Mouse (Mus musculus): ENCODE data around the gene Cep55.
A peak's percentile ranks its signal among the peaks of the same experiment; 100 is the strongest.

Cep55 gene

DNA sequence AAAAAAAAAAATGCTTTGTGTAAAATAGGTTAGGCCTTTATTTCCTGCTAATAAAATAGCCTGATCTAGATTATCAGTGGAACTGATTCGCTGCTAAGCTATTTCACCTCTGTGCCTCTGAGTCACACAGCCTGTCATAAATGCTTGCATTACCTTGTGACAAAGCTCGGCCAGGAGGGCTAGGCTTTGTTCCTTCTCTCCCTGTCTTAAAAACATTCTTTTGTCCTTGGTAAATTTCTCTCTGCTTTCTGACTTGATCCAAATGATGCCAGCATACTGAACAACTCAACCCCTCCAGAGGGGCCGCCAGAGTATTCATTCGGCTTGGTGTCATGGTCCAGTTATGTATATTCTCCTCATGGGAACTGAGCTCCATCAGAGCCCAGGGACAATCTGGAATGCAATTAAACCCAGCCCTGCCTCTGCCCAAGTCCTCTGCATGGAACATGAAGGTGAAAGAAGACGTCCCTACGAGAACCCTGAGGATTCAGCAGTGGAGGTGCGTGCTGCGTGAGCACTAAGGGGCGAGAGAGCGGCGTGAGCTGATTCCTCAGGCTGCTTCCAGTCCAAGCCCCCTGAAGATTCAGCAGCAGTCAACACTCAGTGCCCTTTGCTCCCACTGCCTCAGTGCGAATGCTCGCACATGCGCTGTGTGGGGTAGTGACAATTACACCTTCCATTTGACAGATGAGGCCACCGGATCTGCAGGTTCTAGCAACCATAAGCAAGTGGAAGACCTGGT, 21.6 kb upstream of the Cep55 start:
- no peaks in the 10 kb centered on the region for H3K27me3 ChIP-seq (ENCODE audit: control insufficient read depth, insufficient read depth, low read length, poor library complexity, severe bottlenecking)
- DNase-seq (ENCODE audit: low read depth, low spot score) = no peak
- H3K36me3 ChIP-seq (ENCODE audit: control insufficient read depth, insufficient read depth, low read length, poor library complexity, severe bottlenecking) = no peaks in the 10 kb centered on the region

DNA sequence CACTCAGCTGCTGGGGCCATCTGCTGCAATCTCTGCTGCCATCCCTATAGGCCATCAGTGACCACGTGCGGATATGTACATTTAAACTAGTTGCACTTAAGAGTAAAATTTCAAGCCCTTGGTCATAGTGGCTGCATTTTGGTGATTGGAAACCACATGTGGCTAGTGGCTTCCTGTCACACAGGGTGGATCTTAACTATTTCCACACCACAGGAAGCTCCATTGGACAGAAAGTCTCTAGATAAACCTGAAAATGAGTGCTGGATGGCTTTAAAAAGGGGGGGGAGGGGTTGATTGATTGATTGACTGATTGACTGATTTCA, 21.1 kb upstream of the Cep55 start:
- Histone ChIP-seq H3K36me3 (ENCODE audit: control insufficient read depth, insufficient read depth, low read length, poor library complexity, severe bottlenecking) (no peaks in the 10 kb centered on the region), H3K27me3 (ENCODE audit: control insufficient read depth, insufficient read depth, low read length, poor library complexity, severe bottlenecking) (no peaks in the 10 kb centered on the region)
- DNase-seq (ENCODE audit: low read depth, low spot score) = no peak

DNA sequence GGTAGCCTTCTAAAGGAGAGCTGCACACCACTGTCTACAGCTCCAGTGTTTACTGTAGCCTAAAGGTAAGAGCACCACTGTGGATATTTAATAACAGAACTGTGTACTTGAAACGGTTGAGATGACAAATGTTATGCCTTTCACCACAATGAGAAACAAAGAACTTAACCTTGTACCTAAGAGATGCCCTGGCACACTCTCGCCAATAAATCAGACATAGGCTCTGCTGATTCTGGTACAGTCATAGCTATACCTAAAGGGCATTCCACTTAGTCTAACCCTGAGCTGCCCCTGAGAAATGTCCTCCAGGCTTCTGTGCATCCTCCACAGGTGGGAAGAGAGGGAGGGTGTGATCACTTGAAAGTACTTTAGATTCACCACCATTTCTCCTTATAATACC, 20.1 kb upstream of the Cep55 start:
- H3K36me3 ChIP-seq (ENCODE audit: control insufficient read depth, insufficient read depth, low read length, poor library complexity, severe bottlenecking) = no peaks in the 10 kb centered on the region
- no peak for DNase-seq (ENCODE audit: low read depth, low spot score)
- H3K27me3 ChIP-seq (ENCODE audit: control insufficient read depth, insufficient read depth, low read length, poor library complexity, severe bottlenecking) = no peaks in the 10 kb centered on the region

DNA sequence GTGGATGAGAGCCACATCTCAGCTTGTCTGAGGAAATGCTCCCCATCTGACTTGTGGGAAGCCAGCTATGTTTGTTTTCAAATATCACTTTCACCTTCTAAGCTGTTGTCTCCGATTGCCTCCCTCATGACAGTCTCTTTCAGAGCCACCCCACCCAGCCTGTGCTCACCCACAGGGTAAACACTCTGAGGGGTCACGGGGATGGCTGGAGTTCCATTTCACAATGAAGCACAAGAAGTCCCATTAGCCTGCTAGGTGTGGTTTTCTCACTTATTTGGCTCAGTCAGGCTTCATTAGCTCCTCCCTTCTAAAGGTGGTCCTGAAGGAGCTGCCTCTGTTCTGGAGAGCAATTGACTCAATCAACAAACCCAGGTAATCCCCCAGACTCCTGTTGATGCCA, 19.0 kb upstream of the Cep55 start:
- Histone ChIP-seq H3K36me3 (ENCODE audit: control insufficient read depth, insufficient read depth, low read length, poor library complexity, severe bottlenecking) (no peaks in the 10 kb centered on the region), H3K27me3 (ENCODE audit: control insufficient read depth, insufficient read depth, low read length, poor library complexity, severe bottlenecking) (no peaks in the 10 kb centered on the region)
- no peak for DNase-seq (ENCODE audit: low read depth, low spot score)

DNA sequence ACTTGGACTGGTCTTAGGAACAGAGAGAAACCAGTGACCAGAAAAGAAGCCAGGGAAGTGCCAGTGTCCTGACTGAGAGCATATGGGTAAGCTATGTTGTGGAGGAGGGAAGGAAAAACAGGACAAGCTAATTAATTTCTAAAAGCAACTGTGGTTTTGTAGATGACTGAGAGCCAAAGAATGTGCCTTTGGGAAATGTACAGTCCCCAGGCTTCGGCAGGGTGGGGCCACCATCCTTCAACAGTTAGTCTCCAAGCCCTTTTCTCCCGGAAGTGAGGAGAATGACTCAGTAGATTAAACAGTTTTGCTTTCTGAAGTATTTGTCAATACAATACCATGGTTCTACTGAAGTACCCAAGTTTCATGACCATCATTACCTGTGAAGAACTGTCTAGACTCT, 16.5 kb upstream of the Cep55 start:
- Histone ChIP-seq H3K27me3 (ENCODE audit: control insufficient read depth, insufficient read depth, low read length, poor library complexity, severe bottlenecking) (no peaks in the 10 kb centered on the region; the same call in none of the 2 replicates), H3K36me3 (ENCODE audit: control insufficient read depth, insufficient read depth, low read length, poor library complexity, severe bottlenecking) (no peaks in the 10 kb centered on the region)
- no peak for DNase-seq (ENCODE audit: low read depth, low spot score)

DNA sequence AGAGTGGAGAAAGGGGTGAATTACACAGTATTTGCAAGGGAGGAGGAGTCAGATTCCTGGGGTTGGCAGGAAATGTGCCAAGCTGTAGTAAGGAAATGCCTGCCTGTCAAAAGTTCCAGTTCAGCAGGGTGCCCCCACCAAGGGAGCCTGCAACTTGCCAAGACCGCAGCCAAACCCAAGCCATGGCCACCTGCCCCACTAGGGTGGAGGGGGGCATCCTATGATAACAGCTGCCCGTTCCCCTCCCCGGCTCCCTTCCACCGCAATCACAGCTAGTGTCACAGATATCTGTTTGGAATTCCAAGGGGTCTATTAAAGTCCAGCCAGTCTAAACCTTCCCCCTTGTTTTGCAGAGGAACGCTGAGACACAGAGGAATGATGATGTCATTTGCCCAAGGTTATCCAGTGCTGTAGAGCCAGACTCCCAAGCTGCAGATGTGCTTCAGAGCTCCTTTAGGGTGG, 12.5 kb upstream of the Cep55 start:
- H3K36me3 ChIP-seq (ENCODE audit: control insufficient read depth, insufficient read depth, low read length, poor library complexity, severe bottlenecking) = no peaks in the 10 kb centered on the region
- no peak for DNase-seq (ENCODE audit: low read depth, low spot score)
- H3K27me3 ChIP-seq (ENCODE audit: control insufficient read depth, insufficient read depth, low read length, poor library complexity, severe bottlenecking) = no peaks in the 10 kb centered on the region; the same call in none of the 2 replicates

DNA sequence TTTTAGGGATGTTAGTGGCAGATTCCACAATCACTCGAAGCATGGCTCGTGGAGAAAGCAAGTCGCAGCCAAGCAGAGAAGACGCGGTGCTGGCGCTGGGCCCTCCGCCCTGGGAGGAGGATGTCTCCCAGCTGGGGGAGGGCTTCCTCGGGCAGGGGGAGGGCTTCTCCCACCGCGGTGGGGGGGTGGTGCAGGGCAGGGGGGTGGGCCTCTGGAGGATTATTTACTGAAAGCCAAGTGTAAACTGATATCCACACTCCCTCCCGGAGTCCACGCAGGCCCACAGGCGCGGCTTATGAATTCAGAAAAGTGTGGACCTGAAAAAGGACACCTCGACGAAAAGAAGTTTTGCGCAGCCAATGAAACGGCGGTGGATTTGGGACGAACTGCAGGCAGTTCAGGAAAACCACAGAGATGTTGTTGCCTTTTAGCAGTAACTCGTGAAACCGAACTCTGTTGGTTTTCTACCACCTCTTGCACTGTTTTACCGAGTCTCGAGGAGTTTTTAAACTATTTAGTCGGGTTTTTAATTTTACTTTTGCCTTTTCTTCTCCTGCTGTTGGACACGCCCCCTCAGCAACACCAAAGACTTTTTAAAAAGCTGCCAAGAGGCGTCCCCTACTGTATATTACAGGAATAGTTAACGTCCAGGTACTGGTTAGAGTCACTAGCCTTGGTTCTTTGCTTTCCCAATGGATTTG, 11.4 kb upstream of the Cep55 start, which contains the start of gene Myof:
TSS of gene Myof (minus strand) at position 297 of the 701 bp plus-strand sequence.
- Histone ChIP-seq H3K36me3 (ENCODE audit: control insufficient read depth, insufficient read depth, low read length, poor library complexity, severe bottlenecking) (no peaks in the 10 kb centered on the region), H3K27me3 (ENCODE audit: control insufficient read depth, insufficient read depth, low read length, poor library complexity, severe bottlenecking) (no peaks in the 10 kb centered on the region; the same call in none of the 2 replicates)
- peak; percentile 76 for DNase-seq (ENCODE audit: low read depth, low spot score)

DNA sequence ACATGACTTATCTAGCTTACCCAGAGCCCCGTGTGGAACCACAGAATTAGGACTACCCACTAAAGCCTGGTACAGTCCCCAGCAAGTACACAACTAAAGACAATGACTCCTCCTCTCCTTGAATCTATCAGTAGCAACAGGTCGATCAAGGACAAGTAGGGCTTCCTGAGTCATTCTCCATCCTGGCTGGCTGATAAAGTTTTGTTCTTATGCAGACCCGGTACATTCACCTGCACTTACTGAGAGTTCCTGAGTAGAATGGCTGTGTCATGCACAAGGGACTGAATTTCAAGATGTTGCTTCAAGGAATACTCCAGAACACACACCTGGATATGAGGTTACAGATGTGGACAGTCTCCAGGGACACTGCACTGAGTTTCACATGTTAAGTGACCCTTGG, 9.6 kb upstream of the Cep55 start:
- no peaks in the 10 kb centered on the region; the same call in none of the 2 replicates for H3K27me3 ChIP-seq (ENCODE audit: control insufficient read depth, insufficient read depth, low read length, poor library complexity, severe bottlenecking)
- H3K36me3 ChIP-seq (ENCODE audit: control insufficient read depth, insufficient read depth, low read length, poor library complexity, severe bottlenecking) = no peaks in the 10 kb centered on the region
- DNase-seq (ENCODE audit: low read depth, low spot score) = no peak

DNA sequence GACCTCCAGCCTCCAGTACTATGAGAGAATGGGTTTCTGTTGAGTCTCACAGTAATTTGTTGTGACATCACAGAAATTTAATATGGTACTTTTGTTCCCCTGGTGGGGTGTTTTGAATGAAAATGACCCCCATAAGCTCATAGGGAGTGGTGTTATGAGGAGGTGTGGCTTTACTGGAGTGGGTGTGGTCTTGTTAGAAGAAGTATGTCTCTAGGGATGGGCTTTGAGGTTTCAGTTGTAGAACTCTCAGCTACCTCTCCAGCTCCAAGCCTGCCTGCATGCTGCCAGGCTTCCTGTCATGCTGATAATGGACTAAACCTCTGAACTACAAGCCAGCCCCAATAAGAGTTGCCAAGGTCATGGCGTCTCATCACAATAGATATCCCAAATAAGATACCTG, 5.1 kb upstream of the Cep55 start:
- DNase-seq (ENCODE audit: low read depth, low spot score) = no peak
- no peaks in the 10 kb centered on the region for H3K27me3 ChIP-seq (ENCODE audit: control insufficient read depth, insufficient read depth, low read length, poor library complexity, severe bottlenecking)
- H3K36me3 ChIP-seq (ENCODE audit: control insufficient read depth, insufficient read depth, low read length, poor library complexity, severe bottlenecking) = no peaks in the 10 kb centered on the region

DNA sequence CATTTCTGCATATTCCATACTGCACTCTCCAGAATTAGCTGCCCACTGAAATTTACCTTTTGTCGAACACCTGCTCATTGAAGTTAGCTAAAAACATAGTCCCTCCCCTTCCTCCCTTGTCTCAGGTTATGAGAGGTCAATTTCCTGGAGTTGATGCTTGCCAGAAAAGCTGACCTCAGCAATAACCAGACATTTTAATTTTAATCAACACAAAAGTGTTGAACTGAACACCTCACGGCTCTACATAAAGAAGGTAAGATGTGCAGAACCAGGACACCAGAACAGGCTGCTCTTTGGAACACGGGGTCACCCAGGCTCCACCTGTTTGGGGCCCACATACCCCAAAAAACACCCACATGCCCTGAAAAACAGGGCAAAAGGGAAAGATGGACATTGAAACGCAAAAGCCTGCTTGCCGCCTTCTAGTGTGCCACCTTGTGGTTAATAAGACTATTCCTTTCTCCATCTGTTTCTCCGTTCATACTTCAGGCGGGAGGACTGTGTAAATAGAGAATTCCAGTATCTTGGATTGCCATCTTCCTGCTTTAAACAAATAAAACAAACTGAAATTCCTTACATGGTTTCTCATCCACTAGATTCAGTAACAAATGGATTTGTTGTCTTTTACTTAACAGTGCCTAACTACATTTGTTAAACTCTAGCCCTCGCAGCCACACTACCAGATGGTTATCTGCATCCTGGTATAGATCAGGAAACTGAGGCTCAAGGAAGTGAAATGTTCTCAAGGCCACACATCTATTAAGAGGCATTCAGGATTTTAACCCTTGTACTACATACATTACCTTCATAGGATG, 1.4 kb upstream of the Cep55 start:
- Histone ChIP-seq H3K27me3 (ENCODE audit: control insufficient read depth, insufficient read depth, low read length, poor library complexity, severe bottlenecking) (no peaks in the 10 kb centered on the region), H3K36me3 (ENCODE audit: control insufficient read depth, insufficient read depth, low read length, poor library complexity, severe bottlenecking) (no peaks in the 10 kb centered on the region)
- DNase-seq (ENCODE audit: low read depth, low spot score) = peak; percentile 42

DNA sequence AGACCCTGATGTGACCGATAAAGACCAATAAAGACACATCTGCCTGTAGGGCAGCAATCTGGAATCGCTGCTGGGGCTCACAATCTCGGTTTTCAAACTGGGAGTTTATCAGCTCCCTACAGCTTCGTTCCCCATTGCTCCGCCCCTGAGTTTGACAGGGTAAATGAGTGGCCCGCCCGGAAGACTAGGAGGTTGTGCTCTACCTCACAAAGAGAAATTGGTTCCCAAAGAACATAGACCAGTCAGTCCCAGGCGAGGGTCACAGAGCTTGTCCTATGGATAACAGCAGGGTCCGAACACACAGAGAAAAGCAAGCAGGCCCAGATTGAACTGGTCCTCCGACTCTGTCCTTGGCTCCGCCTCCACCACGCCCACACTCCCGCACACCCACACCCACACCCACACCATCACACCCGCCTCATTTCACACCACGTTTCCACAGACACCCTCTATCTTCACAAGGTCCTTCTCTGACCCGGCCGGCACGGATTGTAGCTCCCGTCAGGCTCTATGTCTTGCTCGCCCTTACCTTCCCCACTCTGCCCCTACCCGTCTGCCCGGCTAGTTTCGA, 577 bp upstream of the Cep55 start:
- peak; percentile 90 for DNase-seq (ENCODE audit: low read depth, low spot score)
- Histone ChIP-seq H3K27me3 (ENCODE audit: control insufficient read depth, insufficient read depth, low read length, poor library complexity, severe bottlenecking) (no peaks in the 10 kb centered on the region), H3K36me3 (ENCODE audit: control insufficient read depth, insufficient read depth, low read length, poor library complexity, severe bottlenecking) (no peaks in the 10 kb centered on the region)

DNA sequence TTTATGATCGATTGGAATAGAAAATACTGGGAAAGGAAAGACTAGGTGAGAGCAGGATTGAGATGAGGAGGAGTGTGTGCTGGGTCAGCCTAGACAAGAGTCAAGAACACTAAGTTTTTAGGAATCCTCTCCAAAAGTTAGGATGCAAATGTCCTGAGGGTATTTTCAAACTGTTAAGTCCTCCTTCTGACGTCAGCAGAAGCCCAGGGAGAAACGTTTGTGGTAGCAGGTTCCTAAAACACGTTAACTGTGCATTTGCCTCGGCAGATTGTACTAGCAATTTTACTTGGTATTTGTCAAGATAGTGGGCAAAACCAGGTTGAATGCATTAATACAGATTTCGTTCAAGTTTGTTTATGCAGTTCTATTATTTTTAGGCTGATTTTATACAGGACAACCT, 987 bp downstream of the Cep55 start:
- no peaks in the 10 kb centered on the region for H3K36me3 ChIP-seq (ENCODE audit: control insufficient read depth, insufficient read depth, low read length, poor library complexity, severe bottlenecking)
- peak; percentile 7 for DNase-seq (ENCODE audit: low read depth, low spot score)

DNA sequence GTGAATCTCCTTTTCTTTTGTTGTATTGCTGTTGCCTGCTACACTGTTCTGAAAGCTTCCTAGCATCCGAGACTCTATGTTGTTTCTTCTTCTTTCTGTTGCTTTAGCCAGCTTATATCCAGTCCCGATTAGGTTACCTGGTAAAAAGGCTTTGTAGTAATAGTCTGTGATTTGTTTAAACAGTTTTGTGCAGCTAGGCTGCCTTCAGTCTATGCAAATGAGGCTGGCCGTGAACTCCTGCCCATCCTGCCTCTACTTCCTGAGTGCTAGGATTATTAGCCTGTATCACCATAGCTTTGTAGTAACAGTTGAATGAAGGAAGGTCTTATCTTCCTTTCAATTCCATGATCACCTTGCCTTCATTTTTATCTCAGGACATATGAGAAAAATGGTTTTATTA, 1.5 kb downstream of the Cep55 start:
- DNase-seq (ENCODE audit: low read depth, low spot score) = no peak
- Histone ChIP-seq H3K27me3 (ENCODE audit: control insufficient read depth, insufficient read depth, low read length, poor library complexity, severe bottlenecking) (no peaks in the 10 kb centered on the region), H3K36me3 (ENCODE audit: control insufficient read depth, insufficient read depth, low read length, poor library complexity, severe bottlenecking) (no peaks in the 10 kb centered on the region)

More for the DNA sequence above, 987 bp downstream of the Cep55 start:
- H3K27me3 ChIP-seq (ENCODE audit: control insufficient read depth, insufficient read depth, low read length, poor library complexity, severe bottlenecking) = no peaks in the 10 kb centered on the region

DNA sequence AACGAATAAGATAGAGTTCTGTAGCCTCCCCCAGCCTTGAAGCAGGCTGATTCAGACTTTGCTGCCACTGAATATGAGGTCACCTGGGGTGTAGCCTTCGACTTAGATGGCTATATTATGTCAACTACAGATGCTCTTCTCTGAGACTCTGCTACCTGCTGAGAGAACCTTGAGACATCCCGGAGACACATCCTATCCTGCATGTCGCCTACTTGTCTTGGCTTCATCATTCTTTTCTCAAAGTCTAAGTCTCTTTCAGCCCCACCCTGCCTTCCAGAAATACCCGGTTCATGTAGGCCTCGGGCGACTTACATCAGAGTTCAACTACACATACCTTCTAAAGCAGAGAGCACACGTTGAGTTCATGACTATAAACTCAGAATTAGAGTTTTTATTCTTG, 2.1 kb downstream of the Cep55 start:
- no peaks in the 10 kb centered on the region for H3K27me3 ChIP-seq (ENCODE audit: control insufficient read depth, insufficient read depth, low read length, poor library complexity, severe bottlenecking)
- H3K36me3 ChIP-seq (ENCODE audit: control insufficient read depth, insufficient read depth, low read length, poor library complexity, severe bottlenecking) = no peaks in the 10 kb centered on the region
- DNase-seq (ENCODE audit: low read depth, low spot score) = no peak

DNA sequence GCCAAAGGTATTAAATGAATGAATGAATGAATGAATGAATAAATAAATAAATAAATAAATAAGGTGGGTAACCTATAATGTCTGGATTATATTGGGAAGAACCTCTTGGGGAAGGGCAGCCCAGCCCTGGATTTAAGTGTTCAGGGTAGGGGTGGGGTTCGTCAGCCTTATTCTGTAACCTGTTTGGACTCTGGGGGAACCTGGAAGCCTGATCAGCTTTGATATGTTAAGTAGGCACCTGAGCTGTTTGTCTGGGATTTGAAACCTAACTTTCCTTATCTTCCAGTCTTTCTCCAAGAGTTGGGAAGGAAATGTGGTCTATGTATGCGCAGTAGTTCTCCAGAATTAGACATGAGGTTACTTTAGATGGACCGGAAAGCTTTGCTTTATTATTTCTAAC, 8.4 kb downstream of the Cep55 start:
- H3K36me3 ChIP-seq (ENCODE audit: control insufficient read depth, insufficient read depth, low read length, poor library complexity, severe bottlenecking) = no peaks in the 10 kb centered on the region
- DNase-seq (ENCODE audit: low read depth, low spot score) = no peak
- no peaks in the 10 kb centered on the region for H3K27me3 ChIP-seq (ENCODE audit: control insufficient read depth, insufficient read depth, low read length, poor library complexity, severe bottlenecking)
